Mouse (Mus musculus) midbrain, embryonic 14.5 days (tissue): Measurements from ENCODE around the gene Dnm3. TPM values are rescaled to one million over a fixed set of nuclear protein-coding genes. Genes with fewer than 3 reads are reported as not detected.

ENCODE experiments used
- ATAC-seq: fragments of 200-750 bp; cut with Nextera tagmentation; 2 replicates; pipeline ENCODE4 v1.8.0; 2017; ENCODE audit warnings: moderate number of reproducible peaks, moderate library complexity; ENCODE audit not compliant: low FRiP score, low TSS enrichment
- DNase-seq: peaks from one replicate; pipeline ENCODE4 v3.0.0-alpha.2; 2015
- H3K27ac ChIP-seq: fragments of 300-500 bp; sonication (generic); replicated peaks from 2 replicates; pipeline ENCODE4 v1.5.1; 2014; ENCODE audit warnings: mild to moderate bottlenecking, low read depth, low read length, moderate library complexity
- H3K27me3 ChIP-seq: fragments of 300-500 bp; sonication (generic); 2 replicates; pipeline ENCODE4 v1.6.1; 2014; ENCODE audit warnings: low read length, control low read depth, mixed read lengths; ENCODE audit not compliant: control insufficient read depth, insufficient read depth
- H3K36me3 ChIP-seq: fragments of 300-500 bp; sonication (generic); 2 replicates; pipeline ENCODE4 v1.6.1; 2014; ENCODE audit warnings: low read length, control low read depth; ENCODE audit not compliant: control insufficient read depth, insufficient read depth
- H3K4me1 ChIP-seq: fragments of 300-500 bp; sonication (generic); 2 replicates; pipeline ENCODE4 v1.6.1; 2014; ENCODE audit warnings: mild to moderate bottlenecking, antibody characterized with exemption, low read length, control low read depth; ENCODE audit not compliant: control insufficient read depth, insufficient read depth
- H3K4me2 ChIP-seq: fragments of 300-500 bp; sonication (generic); 2 replicates; pipeline ENCODE4 v1.6.1; 2014; ENCODE audit warnings: mild to moderate bottlenecking, low read length, moderate library complexity
- H3K4me3 ChIP-seq: fragments of 300-500 bp; sonication (generic); replicated peaks from 2 replicates; pipeline ENCODE4 v1.5.1; 2014; ENCODE audit warnings: low read depth, low read length
- H3K9ac ChIP-seq: fragments of 300-500 bp; sonication (generic); replicated peaks from 2 replicates; pipeline ENCODE4 v1.6.1; 2014; ENCODE audit warnings: mild to moderate bottlenecking, low read length, moderate library complexity
- H3K9me3 ChIP-seq: fragments of 300-500 bp; sonication (generic); 2 replicates; pipeline ENCODE4 v1.6.1; 2016; ENCODE audit warnings: low read length, control low read depth, mixed read lengths; ENCODE audit not compliant: control insufficient read depth
- WGBS: fragments of 180-500 bp; shearing (Covaris S2); extraction: QIAGEN DNeasy Blood & Tissue Kit; methylation state at CpG from one replicate; pipeline ENCODE4 v1.1.7; 2014; 5-methylcytosine and 5-hydroxymethylcytosine counted together
- polyA plus RNA-seq: library from polyadenylated mRNA; unstranded; fragments of >200 nt; fragmentation: Nextera tagmentation; extraction: Ambion mirVana; gene quantifications from 2 replicates; pipeline ENCODE4 v1.2.1, GENCODE M21; 2014

The Dnm3 gene
- polyA plus RNA-seq, 1 experiment from 2014 or later: 62.0 TPM

DNA sequence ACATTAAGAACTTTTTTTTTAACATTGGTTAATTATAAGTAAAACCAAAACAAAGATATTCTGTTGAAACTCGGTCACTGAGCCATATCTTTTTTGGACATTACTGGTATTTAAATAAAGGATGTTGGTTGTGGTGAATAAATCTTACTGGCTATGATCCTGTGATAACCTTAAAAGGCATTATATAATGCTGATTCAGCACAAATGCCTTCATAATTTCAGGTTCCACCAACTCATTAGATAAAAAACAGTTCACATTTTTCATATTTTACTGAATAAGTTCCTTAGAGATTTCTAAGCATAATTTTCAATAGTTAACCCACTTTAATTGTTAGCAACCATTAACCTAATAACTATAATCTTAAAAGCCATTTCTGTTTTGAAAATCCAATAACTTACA, 4.9 kb downstream of the Dnm3 start:
- DNase-seq: no peak
- no peak overlapping the region for H3K9ac ChIP-seq
- no peaks in the 10 kb centered on the region for H3K9me3 ChIP-seq
- H3K4me1 ChIP-seq: peaks cover 15% of the 10 kb centered on the region
- H3K36me3 ChIP-seq: no peaks in the 10 kb centered on the region
- H3K4me2 ChIP-seq: no peak overlapping the region
- H3K27ac ChIP-seq: no peak overlapping the region
- WGBS: 81% methylated on average over 1 of the region's 1 CpGs
- no peaks in the 10 kb centered on the region for H3K27me3 ChIP-seq
- no peak overlapping the region for H3K4me3 ChIP-seq
- ATAC-seq: no peak

- ATAC-seq (no peak), DNase-seq (no peak)
- no peak overlapping the region for H3K27ac ChIP-seq
- no peaks in the 10 kb centered on the region for H3K36me3 ChIP-seq
- peaks cover 11% of the 10 kb centered on the region; the same call in 1 of the 2 replicates for H3K4me1 ChIP-seq
- no peak overlapping the region for H3K4me3 ChIP-seq
- no peaks in the 10 kb centered on the region for H3K27me3 ChIP-seq
- H3K9ac ChIP-seq: no peak overlapping the region
- no peak overlapping the region for H3K4me2 ChIP-seq
- no peaks in the 10 kb centered on the region for H3K9me3 ChIP-seq
Observed at GRCm38 (mm10) chr1:162471089-162471488, 6.7 kb downstream of the Dnm3 start.

- WGBS: 76% methylated on average over 2 of the region's 2 CpGs
Observed at GRCm38 (mm10) chr1:162469752-162470280, 8.0 kb downstream of the Dnm3 start.

GRCm38 (mm10) chr1:162463676-162464075, 14.2 kb downstream of the Dnm3 start:
- no peak overlapping the region for H3K4me3 ChIP-seq
- no peaks in the 10 kb centered on the region for H3K4me1 ChIP-seq
- no peak for ATAC-seq
- no peak overlapping the region for H3K27ac ChIP-seq
- 89% methylated on average over 8 of the region's 8 CpGs for WGBS
- H3K36me3 ChIP-seq: no peaks in the 10 kb centered on the region
- no peaks in the 10 kb centered on the region for H3K9me3 ChIP-seq
- DNase-seq: no peak
- no peaks in the 10 kb centered on the region for H3K27me3 ChIP-seq
- H3K4me2 ChIP-seq: no peak overlapping the region
- no peak overlapping the region for H3K9ac ChIP-seq

More at GRCm38 (mm10) chr1:162469752-162470280, 8.0 kb downstream of the Dnm3 start:
- DNase-seq: no peak
- Histone ChIP-seq H3K27me3 (no peaks in the 10 kb centered on the region), H3K4me1 (peaks cover 6% of the 10 kb centered on the region; the same call in 1 of the 2 replicates), H3K9ac (no peak overlapping the region), H3K4me3 (no peak overlapping the region), H3K9me3 (no peaks in the 10 kb centered on the region), H3K4me2 (no peak overlapping the region), H3K27ac (no peak overlapping the region), H3K36me3 (no peaks in the 10 kb centered on the region)
- no peak for ATAC-seq

DNA sequence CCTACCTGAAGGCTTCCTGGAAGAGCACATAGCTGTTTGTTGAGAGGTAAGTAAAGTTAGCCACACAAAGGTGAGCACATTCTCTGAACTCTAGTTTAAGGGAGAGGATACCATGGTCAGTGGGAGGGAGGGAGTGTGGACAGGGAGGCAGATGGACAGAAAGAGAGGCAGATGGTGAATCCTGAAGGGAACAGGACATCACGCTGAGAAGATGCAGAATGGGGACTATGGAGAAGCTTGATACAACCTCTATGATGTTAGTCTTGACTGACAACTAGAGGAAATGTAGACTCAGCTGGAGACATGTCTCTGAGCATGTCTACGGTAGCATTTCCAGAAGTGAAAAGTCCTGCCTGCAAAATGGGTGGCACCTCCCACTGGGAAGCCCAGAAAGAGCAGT, 19.1 kb downstream of the Dnm3 start:
- Histone ChIP-seq H3K9me3 (no peaks in the 10 kb centered on the region), H3K4me3 (no peak overlapping the region), H3K9ac (no peak overlapping the region), H3K4me1 (0 out of 2 replicates have a peak, but pooled peaks cover under 1% of the 10 kb centered on the region), H3K27ac (no peak overlapping the region), H3K27me3 (no peaks in the 10 kb centered on the region), H3K4me2 (no peak overlapping the region), H3K36me3 (no peaks in the 10 kb centered on the region)
- no peak for ATAC-seq
- 90% methylated on average over 2 of the region's 2 CpGs for WGBS
- no peak for DNase-seq

DNA sequence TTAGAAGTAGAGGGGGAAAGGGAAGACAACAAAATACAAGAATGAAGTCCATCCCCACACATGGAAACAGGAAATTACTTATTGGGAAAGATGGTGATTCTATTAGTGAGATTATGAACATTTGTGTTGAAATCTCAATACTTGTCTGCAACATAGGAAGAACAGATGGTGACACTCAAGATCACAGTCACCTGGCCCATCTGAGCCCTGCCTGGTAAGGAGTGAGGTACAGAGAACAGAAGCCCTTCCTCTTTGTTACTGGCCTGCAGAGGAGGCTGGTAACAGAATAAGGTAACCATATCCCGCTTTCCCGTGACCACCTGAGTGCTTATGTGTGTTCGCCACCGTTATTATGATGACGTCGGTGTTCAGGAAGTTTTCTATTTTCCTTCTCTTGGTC, 21.0 kb downstream of the Dnm3 start:
- Histone ChIP-seq H3K9ac (no peak overlapping the region), H3K4me3 (no peak overlapping the region), H3K9me3 (no peaks in the 10 kb centered on the region), H3K4me1 (0 out of 2 replicates have a peak, but pooled peaks cover 3% of the 10 kb centered on the region), H3K36me3 (no peaks in the 10 kb centered on the region), H3K27me3 (no peaks in the 10 kb centered on the region), H3K27ac (no peak overlapping the region), H3K4me2 (no peak overlapping the region)
- WGBS: 95% methylated on average over 6 of the region's 6 CpGs
- DNase-seq (no peak), ATAC-seq (no peak)

DNA sequence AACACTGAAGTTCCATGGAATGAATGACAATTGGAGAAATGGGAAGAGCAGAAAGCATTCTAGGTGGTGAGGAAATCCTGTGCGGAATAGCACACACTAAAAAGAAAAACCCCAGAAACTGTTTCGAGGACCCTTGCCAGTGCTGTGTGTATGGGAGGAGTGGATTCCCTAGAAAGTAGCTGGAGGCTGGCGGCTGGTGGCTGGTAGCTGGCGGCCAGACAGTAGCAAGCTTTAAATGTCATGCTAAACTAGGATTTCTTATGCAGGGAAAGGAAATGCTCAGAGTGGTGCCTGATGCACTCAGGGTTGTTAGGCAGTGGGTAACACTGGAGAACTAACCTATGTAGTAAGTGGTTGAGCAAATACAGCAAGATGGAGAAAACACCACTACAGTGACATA, 21.4 kb downstream of the Dnm3 start:
- Histone ChIP-seq H3K27me3 (no peaks in the 10 kb centered on the region), H3K4me3 (no peak overlapping the region), H3K27ac (no peak overlapping the region), H3K4me1 (0 out of 2 replicates have a peak, but pooled peaks cover 3% of the 10 kb centered on the region), H3K36me3 (no peaks in the 10 kb centered on the region), H3K9ac (no peak overlapping the region), H3K4me2 (no peak overlapping the region), H3K9me3 (0 out of 2 replicates have a peak, but pooled peaks cover 2% of the 10 kb centered on the region)
- WGBS: 89% methylated on average over 4 of the region's 4 CpGs
- DNase-seq: no peak
- ATAC-seq: no peak

DNA sequence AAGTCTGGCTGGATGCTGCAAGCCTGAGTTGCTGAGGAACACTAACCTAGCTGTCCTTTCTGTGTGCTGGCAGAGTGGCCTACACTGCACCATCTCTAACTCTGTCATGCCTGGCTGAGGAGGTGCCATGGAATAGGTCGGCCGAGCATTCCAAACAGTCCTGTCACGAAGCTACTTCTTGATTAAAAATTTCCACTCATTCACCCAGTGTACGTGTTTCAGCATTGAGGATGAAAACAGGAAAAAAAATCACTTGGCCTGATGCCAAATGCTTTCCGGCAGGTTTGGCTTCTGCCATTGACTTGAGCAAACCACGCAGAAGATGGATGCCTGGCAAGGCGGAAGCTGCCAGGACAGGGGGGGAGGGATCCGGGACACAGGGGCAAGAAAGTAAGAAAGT, 24.3 kb downstream of the Dnm3 start:
- Histone ChIP-seq H3K9ac (no peak overlapping the region), H3K36me3 (no peaks in the 10 kb centered on the region), H3K27me3 (no peaks in the 10 kb centered on the region), H3K4me3 (no peak overlapping the region), H3K9me3 (0 out of 2 replicates have a peak, but pooled peaks cover 2% of the 10 kb centered on the region), H3K27ac (no peak overlapping the region), H3K4me2 (no peak overlapping the region), H3K4me1 (0 out of 2 replicates have a peak, but pooled peaks cover 3% of the 10 kb centered on the region)
- DNase-seq (peak; percentile 67), ATAC-seq (peak; percentile 50)
- WGBS: 50% methylated on average over 8 of the region's 8 CpGs

DNA sequence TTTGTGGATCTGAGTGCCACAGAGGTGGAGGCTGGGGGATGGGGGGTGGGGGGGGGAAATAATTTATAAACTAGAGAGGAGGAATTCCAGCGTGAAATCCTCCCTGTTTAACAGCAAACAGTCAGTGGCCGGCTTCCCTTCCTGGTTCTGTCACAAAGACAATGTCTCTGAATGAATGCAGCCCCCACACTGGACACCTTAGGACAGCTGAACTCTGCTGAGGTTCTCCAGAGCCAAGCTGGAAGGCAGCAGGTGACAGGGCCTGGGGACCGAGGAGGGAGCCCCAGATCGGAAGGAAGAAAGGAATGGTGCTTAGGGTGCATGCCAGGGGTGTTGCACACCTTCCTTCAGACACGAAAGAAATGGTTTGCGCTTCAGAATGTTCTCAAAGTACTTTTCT, 24.8 kb downstream of the Dnm3 start:
- WGBS: 77% methylated on average over 6 of the region's 6 CpGs

More for the DNA sequence above, 24.8 kb downstream of the Dnm3 start:
- H3K36me3 ChIP-seq: no peaks in the 10 kb centered on the region
- DNase-seq (no peak), ATAC-seq (no peak)
- H3K9ac ChIP-seq: no peak overlapping the region
- H3K27me3 ChIP-seq: no peaks in the 10 kb centered on the region
- H3K4me2 ChIP-seq: no peak overlapping the region
- 0 out of 2 replicates have a peak, but pooled peaks cover 2% of the 10 kb centered on the region for H3K9me3 ChIP-seq
- H3K4me1 ChIP-seq: 0 out of 2 replicates have a peak, but pooled peaks cover 3% of the 10 kb centered on the region
- H3K4me3 ChIP-seq: no peak overlapping the region
- H3K27ac ChIP-seq: no peak overlapping the region
